Mouse (Mus musculus) C2C12 (cell line): Measurements from ENCODE around the gene Sin3a. TPM values are rescaled to one million over a fixed set of nuclear protein-coding genes. Genes with fewer than 3 reads are reported as not detected.

Source experiments
- H3K27me3 ChIP-seq: one replicate; pipeline ENCODE4 v1.6.1; 2011; ENCODE audit not compliant: control insufficient read depth, insufficient read depth, insufficient read length
- H3K36me3 ChIP-seq: one replicate; pipeline ENCODE4 v1.6.1; 2011; ENCODE audit not compliant: control insufficient read depth, insufficient read depth
- H3K4me3 ChIP-seq: one replicate; pipeline ENCODE4 v1.5.1; 2011; ENCODE audit warnings: mild to moderate bottlenecking, control low read depth; ENCODE audit not compliant: poor library complexity, insufficient read depth, severe bottlenecking
- H3K79me2 ChIP-seq: one replicate; pipeline ENCODE4 v1.6.1; 2011; ENCODE audit not compliant: control insufficient read depth, insufficient read depth
- H3K79me3 ChIP-seq: one replicate; pipeline ENCODE4 v1.6.1; 2011; ENCODE audit warnings: low read depth, control low read depth
- H3ac ChIP-seq: one replicate; pipeline ENCODE3; 2011; ENCODE audit warnings: low read depth; ENCODE audit not compliant: control insufficient read depth, insufficient read length
- CEBPB ChIP-seq: IDR thresholded peaks from one replicate; pipeline ENCODE4 v1.6.1; 2011; ENCODE audit warnings: low read depth, mild to moderate bottlenecking, control low read depth, moderate library complexity
- CTCF ChIP-seq: IDR thresholded peaks from one replicate; pipeline ENCODE4 v1.5.1; 2011; ENCODE audit not compliant: control insufficient read depth, insufficient read depth, insufficient read length
- FOSL1 ChIP-seq: IDR thresholded peaks from one replicate; pipeline ENCODE4 v1.8.0; 2011; ENCODE audit warnings: mild to moderate bottlenecking, low read length; ENCODE audit not compliant: poor library complexity, insufficient read depth, severe bottlenecking
- MAX ChIP-seq: IDR thresholded peaks from one replicate; pipeline ENCODE4 v1.6.1; 2011; ENCODE audit warnings: mild to moderate bottlenecking, control low read depth
- MYOD1 ChIP-seq: IDR thresholded peaks from one replicate; pipeline ENCODE4 v1.6.1; 2011; ENCODE audit warnings: low read depth; ENCODE audit not compliant: control insufficient read depth, insufficient read length
- MYOG ChIP-seq: IDR thresholded peaks from one replicate; pipeline ENCODE4 v1.6.1; 2011; ENCODE audit not compliant: control insufficient read depth, insufficient read length; ENCODE audit errors: extremely low read depth
- USF1 ChIP-seq: IDR thresholded peaks from one replicate; pipeline ENCODE4 v1.6.1; 2011; ENCODE audit warnings: low read depth, mild to moderate bottlenecking, control low read depth, moderate library complexity
- polyA plus RNA-seq: library from polyadenylated mRNA; unstranded; fragments of >200 nt; fragmentation: generic; extraction: Trizol; gene quantifications from one replicate; pipeline ENCODE4 v1.2.1, GENCODE M21; 2012; ENCODE audit warnings: missing spikeins

Gene Sin3a
- polyA plus RNA-seq, 1 experiment = 16.6 TPM

GRCm38 (mm10) chr9:57156823-57157222 is 85.0 kb downstream of the Sin3a start:
- no peaks in the 10 kb centered on the region for H3K36me3 ChIP-seq
- no peak overlapping the region for H3K4me3 ChIP-seq
- H3ac ChIP-seq = no peak overlapping the region
- no peaks in the 10 kb centered on the region for H3K27me3 ChIP-seq
- TF ChIP-seq MYOG = no peak
- TF ChIP-seq CTCF = no peak
- no peak for TF ChIP-seq MYOD1
- TF ChIP-seq USF1 = no peak
- TF ChIP-seq FOSL1 = no peak
- no peaks in the 10 kb centered on the region for H3K79me2 ChIP-seq
- H3K79me3 ChIP-seq = no peaks in the 10 kb centered on the region

- Histone ChIP-seq H3ac (peak overlapping the region; percentile 50), H3K36me3 (no peaks in the 10 kb centered on the region), H3K27me3 (no peaks in the 10 kb centered on the region), H3K79me2 (no peaks in the 10 kb centered on the region), H3K79me3 (no peaks in the 10 kb centered on the region), H3K4me3 (peak overlapping the region; percentile 49)
- TF ChIP-seq CTCF = no peak
- TF ChIP-seq MYOD1 = no peak
- no peak for TF ChIP-seq USF1
- no peak for TF ChIP-seq CEBPB
- no peak for TF ChIP-seq MYOG
- TF ChIP-seq MAX = no peak
- no peak for TF ChIP-seq FOSL1
Measured at GRCm38 (mm10) chr9:57157499-57157898, 85.7 kb downstream of the Sin3a start.

- Histone ChIP-seq H3K79me2 (no peaks in the 10 kb centered on the region), H3K79me3 (no peaks in the 10 kb centered on the region), H3K4me3 (peak within 1 kb of the TSS; percentile 49), H3K27me3 (no peaks in the 10 kb centered on the region), H3ac (peak within 1 kb of the TSS; percentile 50), H3K36me3 (no peaks in the 10 kb centered on the region)
- TF ChIP-seq CTCF (no peak), CEBPB (peak; percentile 43), USF1 (peak; percentile 99), FOSL1 (no peak), MYOD1 (no peak), MAX (no peak), MYOG (no peak)
Measured at GRCm38 (mm10) chr9:57158013-57158470, 86.2 kb downstream of the Sin3a start, which contains the start of gene Commd4. Gene Commd4, minus strand, starts transcription at chr9:57158331.

- Histone ChIP-seq H3K79me2 (no peaks in the 10 kb centered on the region), H3ac (no peak overlapping the region), H3K27me3 (no peaks in the 10 kb centered on the region), H3K36me3 (no peaks in the 10 kb centered on the region), H3K79me3 (no peaks in the 10 kb centered on the region), H3K4me3 (no peak overlapping the region)
- no peak for TF ChIP-seq MYOD1
- no peak for TF ChIP-seq CTCF
- TF ChIP-seq FOSL1 = no peak
- no peak for TF ChIP-seq MYOG
- no peak for TF ChIP-seq MAX
- no peak for TF ChIP-seq USF1
- TF ChIP-seq CEBPB = no peak
Measured at GRCm38 (mm10) chr9:57158506-57158905, 86.7 kb downstream of the Sin3a start.

- Histone ChIP-seq H3K36me3 (no peaks in the 10 kb centered on the region), H3K79me2 (no peaks in the 10 kb centered on the region), H3K4me3 (no peak overlapping the region), H3K27me3 (no peaks in the 10 kb centered on the region), H3ac (no peak overlapping the region), H3K79me3 (no peaks in the 10 kb centered on the region)
- TF ChIP-seq MAX (no peak), FOSL1 (no peak), CEBPB (no peak), USF1 (peak; percentile 93), MYOG (no peak), CTCF (peak; percentile 28), MYOD1 (no peak)
Measured at GRCm38 (mm10) chr9:57162496-57162895, 90.7 kb downstream of the Sin3a start.

- Histone ChIP-seq H3K4me3 (no peak overlapping the region), H3ac (no peak overlapping the region), H3K27me3 (no peaks in the 10 kb centered on the region), H3K36me3 (no peaks in the 10 kb centered on the region), H3K79me3 (no peaks in the 10 kb centered on the region), H3K79me2 (no peaks in the 10 kb centered on the region)
- TF ChIP-seq MYOG (no peak), CEBPB (no peak), CTCF (no peak), USF1 (no peak), MAX (no peak)
Measured at GRCm38 (mm10) chr9:57163137-57163536, 91.3 kb downstream of the Sin3a start.
